Mouse (Mus musculus) cerebellum, adult 8-10 months (tissue): Measurements from ENCODE around the gene Sema3a.
"Not testable (repeated sequence)": the region's sequence is repeated elsewhere in the genome, so short reads cannot be mapped to it uniquely, and the experiment has no call there.

Experiments
- DNase-seq: peaks from one replicate; pipeline ENCODE4 v3.0.0; 2022

Gene Sema3a

DNA sequence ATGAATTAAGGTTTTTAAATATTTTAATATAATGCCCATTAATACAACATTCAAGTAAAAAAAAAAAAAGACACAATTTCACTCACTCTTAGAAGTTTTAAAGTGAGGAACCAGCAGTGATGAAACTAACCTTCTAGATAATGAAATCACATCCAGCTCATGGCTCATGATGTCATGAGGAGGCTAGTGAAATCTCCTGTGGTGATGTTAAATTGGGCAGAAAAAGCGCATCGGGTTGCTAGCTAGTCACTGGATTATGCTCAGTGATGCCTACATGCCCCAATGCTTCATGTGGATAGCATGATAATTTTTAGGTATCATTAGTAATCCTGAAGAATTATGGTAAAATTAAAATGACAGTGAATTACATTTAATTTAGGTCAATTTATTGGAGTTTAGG is 453.9 kb downstream of the Sema3a start:
- DNase-seq = no peak

DNA sequence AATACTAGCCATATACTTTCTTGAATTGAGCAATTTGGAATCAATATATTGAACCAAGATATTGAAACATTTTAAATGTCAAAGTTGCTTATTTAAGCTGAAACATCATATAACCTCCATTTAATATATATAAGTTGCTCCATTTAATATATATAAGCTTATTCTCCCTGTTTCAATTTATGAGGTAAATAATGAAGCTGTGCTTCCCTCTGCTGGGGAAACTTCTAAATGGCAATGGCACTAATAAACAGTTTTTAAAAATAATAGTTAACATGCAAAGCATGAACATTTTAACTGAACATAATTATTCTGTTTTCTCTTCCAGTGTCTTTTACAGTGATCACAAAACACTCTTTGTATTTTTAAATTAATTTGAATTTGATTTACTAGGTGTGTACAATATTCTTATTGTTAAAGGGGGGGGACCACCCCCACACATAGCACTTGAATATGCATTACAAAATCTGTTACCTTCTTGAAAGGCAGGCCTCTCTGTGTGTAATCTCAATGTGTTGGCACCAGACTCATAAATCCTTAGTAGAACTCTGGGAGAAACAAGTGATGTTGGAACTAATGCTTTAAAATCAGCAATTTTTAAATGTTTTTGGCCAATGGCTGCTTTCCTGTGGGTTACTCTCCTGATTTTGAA is 460.5 kb downstream of the Sema3a start:
- DNase-seq = no peak

DNA sequence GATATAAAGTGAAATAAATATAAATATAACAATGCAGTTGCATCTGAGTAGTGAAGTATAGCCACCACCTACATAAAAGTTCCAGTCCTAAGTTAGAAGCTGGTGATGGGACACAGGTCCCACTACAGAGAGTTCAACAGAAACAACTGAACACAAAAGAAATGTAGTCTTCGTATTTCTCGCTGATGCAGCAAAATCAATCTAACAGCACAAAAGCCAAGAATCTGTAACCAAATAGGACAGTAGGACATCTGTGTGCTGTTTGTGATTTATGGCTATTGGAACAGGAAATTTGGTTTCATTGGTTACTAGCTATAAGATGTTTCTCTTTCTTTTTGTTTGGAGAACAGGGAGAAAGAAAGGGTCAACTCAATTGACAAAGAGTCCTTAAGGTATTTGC is 469.2 kb downstream of the Sema3a start:
- DNase-seq = no peak

DNA sequence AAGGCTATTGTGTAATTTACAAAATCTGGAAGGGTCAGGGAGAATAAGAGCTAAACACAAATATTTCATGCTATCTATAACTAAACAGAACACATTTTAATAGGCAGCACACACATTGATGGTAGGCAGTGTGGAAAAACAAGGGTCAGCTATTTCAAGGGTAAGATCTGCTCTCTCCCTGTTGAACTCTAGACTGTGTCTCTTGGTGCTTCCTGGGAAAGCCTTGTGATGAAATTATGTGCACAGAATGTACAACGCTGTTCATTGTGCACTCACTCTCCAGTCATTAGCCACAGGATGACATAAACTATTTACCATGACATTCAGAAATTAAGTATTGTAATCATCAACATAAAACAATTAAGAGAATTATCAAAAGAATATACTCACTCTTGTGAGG is 486.4 kb downstream of the Sema3a start:
- DNase-seq = no peak

GRCm38 (mm10) chr5:13612088-13612487 is 486.9 kb downstream of the Sema3a start:
- no peak for DNase-seq

GRCm38 (mm10) chr5:13614575-13614974 is 489.4 kb downstream of the Sema3a start:
- DNase-seq = not testable (repeated sequence)

DNA sequence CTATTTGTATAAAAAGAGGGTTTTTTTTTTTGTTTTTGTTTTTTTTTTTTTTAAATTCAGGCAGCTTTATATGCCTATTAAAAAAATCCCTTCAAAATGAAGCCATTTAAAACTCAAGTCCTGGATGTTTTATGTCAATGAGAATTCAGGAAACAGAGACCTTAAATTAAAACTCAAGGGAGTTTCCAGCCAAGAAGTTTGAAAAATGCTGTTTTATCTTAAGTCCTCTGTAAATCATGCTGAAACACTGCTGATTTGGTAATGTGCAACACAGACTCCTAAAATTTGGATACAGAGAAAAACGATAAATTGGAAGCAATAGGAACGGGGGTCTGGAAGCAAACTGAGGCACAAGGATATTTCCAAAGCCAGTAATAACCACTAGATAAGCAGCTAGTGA is 490.7 kb downstream of the Sema3a start:
- no peak for DNase-seq

DNA sequence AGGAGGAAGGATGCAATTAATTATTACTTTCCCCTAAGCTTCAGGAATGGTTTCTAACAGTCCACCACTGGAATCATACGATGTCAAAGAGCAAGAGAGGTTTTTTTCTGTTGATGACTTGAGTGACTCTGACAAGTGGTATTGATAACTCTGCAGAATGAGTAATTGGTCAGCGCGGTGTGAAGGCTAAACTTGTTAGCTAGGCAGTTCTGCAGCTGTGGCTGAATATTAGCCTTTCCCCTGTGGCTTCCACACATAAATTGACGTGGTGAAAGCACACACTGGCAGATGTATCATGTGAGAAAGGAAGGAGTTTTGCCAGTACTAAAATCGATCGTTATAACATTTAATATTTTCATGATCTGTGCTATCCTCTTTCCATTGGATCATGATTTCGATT is 497.4 kb downstream of the Sema3a start:
- DNase-seq = no peak

- DNase-seq = no peak
These were observed 499.5 kb downstream of the Sema3a start for GRCm38 (mm10) chr5:13624754-13625153.

DNA sequence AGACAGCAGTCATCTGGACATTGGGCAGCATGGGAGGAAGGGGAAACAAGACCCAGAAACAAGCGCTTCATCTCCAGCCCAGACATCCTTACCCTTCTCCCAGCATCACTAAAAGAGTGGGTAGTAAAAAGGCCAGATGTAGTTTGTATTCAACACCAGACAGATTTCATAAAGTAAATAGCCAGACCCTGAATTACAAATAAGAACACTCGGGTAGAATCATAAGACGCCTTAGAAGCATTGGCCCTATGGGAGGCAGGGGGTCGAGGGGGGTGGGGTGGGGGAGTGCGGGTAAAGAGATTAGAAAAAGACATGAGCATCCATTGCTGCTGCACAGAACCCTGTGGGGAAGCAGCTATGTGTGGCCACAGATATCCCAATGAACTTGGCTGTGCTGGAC is 500.9 kb downstream of the Sema3a start:
- DNase-seq = no peak

GRCm38 (mm10) chr5:13628606-13629311 is 503.5 kb downstream of the Sema3a start:
- DNase-seq = peak; percentile 65

GRCm38 (mm10) chr5:13629916-13630315 is 504.7 kb downstream of the Sema3a start:
- DNase-seq = no peak

DNA sequence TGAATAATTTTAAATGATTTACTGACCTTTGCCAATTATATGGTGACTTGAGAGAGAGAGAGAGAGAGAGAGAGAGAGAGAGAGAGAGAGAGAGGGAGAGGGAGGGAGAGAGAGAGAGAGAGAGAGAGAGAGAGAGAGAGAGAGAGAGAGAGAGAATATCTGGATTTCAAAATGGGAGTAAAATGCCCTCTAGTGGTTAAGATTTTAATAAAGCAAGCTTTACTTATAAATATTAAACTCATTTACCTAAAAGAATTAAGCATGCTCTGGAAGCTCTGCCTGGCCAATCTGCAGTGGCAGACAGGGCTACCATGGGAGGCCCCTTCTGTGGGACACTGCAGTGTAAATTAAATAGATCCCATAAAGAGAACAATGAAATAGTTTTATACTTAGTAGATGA is 505.5 kb downstream of the Sema3a start:
- no peak for DNase-seq

DNA sequence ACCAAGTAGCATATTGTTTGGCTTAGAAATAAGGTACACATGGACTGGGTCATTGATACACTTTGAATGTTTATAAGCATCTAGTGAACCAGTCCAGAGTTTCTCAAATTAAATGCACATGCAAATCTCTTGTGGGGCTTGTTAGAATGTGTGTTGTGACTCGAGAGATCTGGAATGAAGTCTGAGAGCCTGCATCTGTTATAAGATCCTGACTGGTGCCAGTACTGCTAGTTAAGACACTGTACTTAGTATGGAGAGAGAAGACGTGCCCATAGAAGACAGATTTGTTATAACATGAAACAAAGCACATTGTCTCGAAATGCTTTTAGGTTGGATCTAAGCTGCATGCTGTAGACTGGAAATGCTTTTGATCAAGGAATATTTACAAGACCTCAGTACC is 511.0 kb downstream of the Sema3a start:
- DNase-seq = no peak
